Mouse (Mus musculus) mouse trophoblast stem cell (cell line): ENCODE data around the gene Mark3.

Source experiments
- in situ Hi-C, 2 experiments: fragments of 300-500 bp; cut with MseI, MboI; formaldehyde crosslinking; loops; 2 replicates in 1 of 2; 3 replicates in 1 of 2; pipeline ENCODE4 v1.15.1; 2025

The Mark3 gene

DNA sequence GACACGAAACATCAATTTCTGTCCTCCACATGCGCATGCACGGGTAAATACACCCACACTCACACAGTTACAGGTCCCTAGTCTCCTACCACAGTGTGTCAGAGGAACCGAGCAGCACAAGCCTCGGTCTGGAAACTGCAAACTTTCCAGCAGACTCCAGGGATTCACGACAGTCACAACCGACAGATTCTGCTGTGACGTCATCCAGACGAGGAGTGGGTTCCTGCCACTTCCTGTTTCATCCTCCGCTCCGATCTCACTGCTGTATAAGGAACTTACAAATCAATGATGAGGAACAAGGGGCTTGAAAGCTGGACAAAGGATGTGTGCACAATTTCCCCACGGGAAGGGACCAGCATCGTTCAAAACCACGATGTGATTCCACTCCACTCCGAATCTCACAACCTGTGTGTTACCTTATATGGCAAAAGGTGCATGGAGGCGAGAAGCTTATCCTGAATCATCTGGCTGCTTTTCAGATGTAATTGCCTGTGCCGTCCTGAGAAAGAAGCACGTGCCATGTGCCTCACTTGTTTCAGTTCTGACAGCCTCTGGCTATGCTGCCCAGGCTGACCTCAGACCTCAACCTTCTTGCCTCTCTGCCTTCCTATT is 14.6 kb upstream of the Mark3 start:
- in situ Hi-C loops = no loop called here

GRCm38 (mm10) chr12:111560286-111560685 is 14.0 kb upstream of the Mark3 start:
- in situ Hi-C loops = no loop called here

DNA sequence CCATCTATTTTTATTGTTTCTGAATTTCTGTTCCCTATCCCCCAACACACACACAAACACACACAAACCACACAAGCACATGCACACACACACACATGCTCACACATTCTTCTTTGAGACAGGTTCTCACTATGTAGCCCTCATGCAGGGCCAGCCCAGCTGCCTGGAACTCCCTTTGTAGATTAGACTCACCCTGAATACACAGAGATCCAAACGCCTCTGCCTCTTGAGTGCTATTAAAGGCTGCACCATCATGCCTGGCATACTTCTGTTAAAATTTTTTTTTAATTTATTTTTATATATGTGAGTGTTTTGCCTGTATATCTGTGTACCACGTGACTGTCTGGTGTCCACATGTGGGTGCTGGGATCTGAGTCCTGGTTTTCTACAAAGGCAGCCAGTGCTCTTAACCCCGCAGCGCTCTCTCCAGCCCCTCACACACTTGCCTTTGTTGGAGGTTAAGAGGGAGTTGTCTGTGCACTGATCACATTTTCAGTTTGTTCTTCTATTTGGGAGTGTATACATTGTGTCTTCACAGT is 12.0 kb upstream of the Mark3 start:
- in situ Hi-C loops = no loop called here

- in situ Hi-C loops = no loop called here
These were observed 11.2 kb upstream of the Mark3 start for GRCm38 (mm10) chr12:111563076-111563629.

GRCm38 (mm10) chr12:111565363-111565762 is 9.0 kb upstream of the Mark3 start:
- in situ Hi-C loops = no loop called here

GRCm38 (mm10) chr12:111568836-111569235 is 5.5 kb upstream of the Mark3 start:
- in situ Hi-C loops = no loop called here

DNA sequence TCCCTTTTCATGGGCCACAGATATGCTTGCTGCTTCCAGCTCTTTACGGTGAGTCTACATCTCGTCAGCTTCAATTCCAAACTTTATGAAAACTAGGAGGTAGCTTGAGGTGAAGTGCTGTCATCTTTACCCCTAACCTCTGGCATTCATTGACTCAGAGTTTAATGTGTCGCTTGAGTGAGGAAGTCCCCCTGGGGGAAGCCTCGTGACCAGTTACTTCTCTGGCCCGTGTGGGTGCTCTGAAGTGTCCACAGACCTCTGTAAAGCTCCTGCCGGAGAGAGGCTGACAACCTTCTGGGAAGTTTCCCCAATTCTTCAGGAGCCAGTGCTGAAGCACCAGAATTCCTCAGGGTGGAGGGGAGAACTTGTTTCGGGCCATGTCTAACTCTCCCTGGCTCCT is 1.9 kb upstream of the Mark3 start:
- in situ Hi-C loops = no loop called here

GRCm38 (mm10) chr12:111573315-111573714 is 1.0 kb upstream of the Mark3 start:
- in situ Hi-C loops = no loop called here

GRCm38 (mm10) chr12:111574887-111575838 is 840 bp downstream of the Mark3 start:
- in situ Hi-C loops = no loop called here

GRCm38 (mm10) chr12:111583058-111583457 is 8.7 kb downstream of the Mark3 start:
- in situ Hi-C loops = no loop called here

DNA sequence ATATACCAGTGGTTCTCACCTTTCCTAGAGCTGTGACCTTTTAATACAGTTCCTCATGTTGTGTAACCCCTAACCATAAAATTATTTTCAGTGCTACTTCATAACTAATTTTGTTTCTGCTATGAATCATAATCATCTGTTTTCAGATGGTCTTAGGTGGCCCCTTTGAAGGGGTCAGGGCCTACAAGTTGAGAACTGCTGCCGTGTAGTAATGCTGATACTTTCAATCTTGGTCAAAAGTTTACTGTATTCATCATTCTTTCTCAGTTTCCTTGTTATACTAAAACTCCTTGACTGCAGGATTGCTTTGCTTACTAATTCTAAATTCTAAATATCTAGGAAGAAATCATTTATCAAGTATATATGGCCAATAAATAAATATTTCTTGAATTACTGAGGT is 10.1 kb downstream of the Mark3 start:
- in situ Hi-C loops = no loop called here

DNA sequence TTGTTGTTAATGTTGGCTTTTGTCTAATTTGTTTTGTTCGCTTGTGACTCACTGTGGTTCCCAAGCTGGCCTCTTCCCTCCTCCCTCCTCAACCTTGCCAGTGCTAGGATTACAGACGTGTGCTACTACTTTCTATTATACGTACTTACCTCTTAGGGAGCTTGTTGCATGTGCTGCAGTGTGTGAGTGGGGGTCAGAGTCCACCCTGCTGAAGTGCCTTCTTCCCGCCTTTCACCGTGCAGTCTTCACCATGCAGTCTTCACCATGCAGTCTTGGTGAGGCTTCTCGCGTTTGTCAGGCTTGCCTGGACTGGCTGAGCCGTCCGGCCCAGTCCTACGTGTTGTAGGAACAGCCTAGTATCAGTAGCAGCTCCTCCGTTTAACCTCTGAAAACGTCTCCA is 12.9 kb downstream of the Mark3 start:
- in situ Hi-C loops = no loop called here

- in situ Hi-C loops = no loop called here
These were observed 18.2 kb downstream of the Mark3 start for GRCm38 (mm10) chr12:111592407-111593021.

DNA sequence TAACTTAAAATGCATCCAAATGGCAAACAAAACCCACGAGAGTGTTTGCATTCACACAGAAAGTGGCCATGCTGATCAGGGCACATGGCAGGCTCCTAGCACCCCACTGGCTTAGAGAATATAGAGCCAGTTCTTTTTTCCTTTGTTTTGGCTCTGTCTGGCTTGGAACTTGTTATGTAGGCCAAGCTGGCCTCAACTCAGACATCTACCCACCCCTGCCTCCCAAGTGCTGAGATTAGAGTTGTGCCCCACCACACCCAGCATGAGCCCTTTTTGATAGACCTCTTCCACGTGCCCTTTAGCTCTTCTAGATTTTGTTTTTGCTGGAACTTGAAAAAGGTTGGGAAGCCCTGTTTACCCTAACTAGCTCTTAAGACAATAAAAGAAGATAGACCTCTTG is 19.5 kb downstream of the Mark3 start:
- in situ Hi-C loops = no loop called here

GRCm38 (mm10) chr12:111597310-111597709 is 23.0 kb downstream of the Mark3 start:
- in situ Hi-C loops = no loop called here

GRCm38 (mm10) chr12:111598902-111599301 is 24.6 kb downstream of the Mark3 start:
- in situ Hi-C loops = no loop called here

DNA sequence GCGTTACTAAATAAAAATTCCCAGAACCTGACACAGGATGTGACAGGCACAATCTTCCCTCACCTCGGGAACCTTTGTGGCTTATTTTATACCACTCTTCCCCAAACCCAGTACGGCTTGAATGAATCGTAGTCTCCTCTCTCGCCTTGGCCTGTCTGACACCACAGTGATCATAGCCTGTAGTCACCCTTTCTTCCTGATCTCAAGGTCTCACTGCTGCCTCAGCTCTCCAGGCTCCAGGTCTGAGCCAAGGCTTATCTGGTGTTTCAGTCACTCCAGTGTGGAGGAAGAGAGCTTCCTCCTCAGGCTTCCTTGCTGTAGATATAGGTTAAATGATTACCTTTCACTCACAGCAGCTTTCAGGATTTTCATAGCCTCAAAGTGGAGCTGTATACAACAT is 25.3 kb downstream of the Mark3 start:
- in situ Hi-C loops = no loop called here

- in situ Hi-C loops = no loop called here
These were observed 29.5 kb downstream of the Mark3 start for GRCm38 (mm10) chr12:111603871-111604270.

DNA sequence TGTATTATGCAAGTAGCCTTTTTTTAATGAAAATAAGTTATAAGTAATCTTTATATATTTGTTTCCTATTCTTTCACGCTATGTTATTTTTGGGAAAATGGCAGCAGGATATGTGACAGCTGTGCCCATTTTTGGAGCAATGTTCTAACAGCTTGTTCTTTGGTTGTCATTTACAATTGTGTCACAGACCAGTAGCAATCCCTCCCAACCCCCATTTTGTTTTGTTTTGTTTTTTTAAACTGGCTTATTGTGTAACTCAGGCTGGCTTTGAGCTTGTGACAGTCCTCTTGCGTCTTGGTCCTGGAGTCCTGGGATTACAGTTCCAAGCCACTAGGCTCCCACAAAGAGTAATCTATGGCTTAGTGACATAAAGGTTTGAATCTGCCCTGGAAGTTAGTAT is 31.3 kb downstream of the Mark3 start:
- in situ Hi-C loops = no loop called here

DNA sequence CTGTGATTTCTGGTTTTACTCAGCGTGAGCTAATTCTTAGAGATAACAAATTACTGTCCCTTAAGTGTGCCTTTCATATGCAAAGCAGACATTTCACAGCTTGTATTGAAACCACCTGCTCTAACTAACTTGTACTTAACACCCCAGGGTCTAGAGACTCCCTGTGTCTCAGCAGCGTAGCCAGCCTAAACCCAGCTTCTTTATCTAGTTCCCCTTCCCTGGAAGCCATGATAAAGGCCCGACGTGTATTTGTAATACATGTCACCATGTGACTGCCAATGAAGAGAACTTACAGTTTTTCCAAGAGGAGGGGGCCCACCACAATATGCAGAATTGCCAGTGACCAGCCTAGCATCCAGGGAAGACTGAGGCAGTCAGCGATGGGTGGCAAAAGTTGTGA is 33.7 kb downstream of the Mark3 start:
- in situ Hi-C loops = no loop called here

DNA sequence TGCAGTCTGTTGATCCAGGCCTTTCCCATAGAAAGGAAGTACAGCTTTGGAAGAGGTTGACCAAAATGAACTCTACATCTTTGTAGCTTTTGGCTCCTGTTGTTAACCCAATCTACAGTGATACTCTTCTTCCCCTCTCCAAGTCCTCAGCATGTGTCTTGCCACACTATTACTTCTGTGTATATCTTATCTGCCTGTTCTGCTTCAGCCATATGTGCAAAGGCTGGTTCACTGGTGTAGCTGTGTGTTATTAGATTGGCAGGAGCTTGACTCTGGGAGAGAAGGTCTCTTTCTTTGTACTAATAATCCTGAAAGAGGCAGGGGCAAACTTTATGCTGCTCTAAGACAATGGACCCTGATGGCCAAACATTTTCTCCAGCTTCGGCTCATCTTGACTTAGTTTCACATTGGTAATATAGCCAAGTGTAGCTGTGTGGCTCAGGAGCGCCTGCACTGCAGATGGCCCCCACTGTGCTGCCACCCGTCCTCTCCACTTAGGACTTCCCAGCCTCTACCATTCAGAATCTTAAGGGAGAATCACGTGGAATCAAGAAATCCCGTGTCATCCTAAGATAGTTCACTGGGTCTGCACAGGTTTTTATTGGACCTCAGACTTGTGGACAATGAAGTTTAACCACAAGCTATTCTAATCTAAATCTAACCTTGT is 40.3 kb downstream of the Mark3 start:
- in situ Hi-C loops = no loop called here

GRCm38 (mm10) chr12:111618266-111618665 is 43.9 kb downstream of the Mark3 start:
- in situ Hi-C loops = no loop called here
